Mouse (Mus musculus): ENCODE data around the gene Chpf2.

GRCm38 (mm10) chr5:24604080-24604655 is 17.6 kb downstream of the Chpf2 start:
- TF ChIP-seq EP300 (optimal IDR thresholded peaks at IDR 0.05) (no peak), CTCF (IDR thresholded peaks at IDR 0.05; ENCODE audit: low read depth) (no peak)

Measured in stomach, postnatal 0 days (tissue).